Mouse (Mus musculus) lung, postnatal 4 days (tissue): ENCODE results near the gene Cenpc1.

Experiments used
- DNase-seq, 2 experiments: peaks; one replicate each; pipeline ENCODE4 v3.0.0; 2021

The Cenpc1 gene

GRCm38 (mm10) chr5:86065101-86065875, at the start of gene Cenpc1:
Gene Cenpc1 (minus strand): TSS chr5:86065583.
- peak; percentile 98 to 99 for DNase-seq

- DNase-seq, result no peak
These were observed 48.6 kb upstream of the Cenpc1 start for GRCm38 (mm10) chr5:86113997-86114396.

- no peak for DNase-seq
These were observed 47.7 kb upstream of the Cenpc1 start for GRCm38 (mm10) chr5:86113037-86113436.

GRCm38 (mm10) chr5:86111074-86111473, 45.7 kb upstream of the Cenpc1 start:
- DNase-seq, result no peak

- no peak for DNase-seq
These were observed 41.2 kb upstream of the Cenpc1 start for GRCm38 (mm10) chr5:86106610-86107009.

GRCm38 (mm10) chr5:86102176-86102575, 36.8 kb upstream of the Cenpc1 start:
- DNase-seq, result no peak

- DNase-seq, result no peak
These were observed 35.2 kb upstream of the Cenpc1 start for GRCm38 (mm10) chr5:86100621-86101020.

GRCm38 (mm10) chr5:86098988-86099387, 33.6 kb upstream of the Cenpc1 start:
- no peak for DNase-seq

GRCm38 (mm10) chr5:86094754-86095153, 29.4 kb upstream of the Cenpc1 start:
- no peak for DNase-seq

- DNase-seq, result no peak
These were observed 21.4 kb upstream of the Cenpc1 start for GRCm38 (mm10) chr5:86086751-86087150.

- DNase-seq, result no peak
These were observed 19.6 kb upstream of the Cenpc1 start for GRCm38 (mm10) chr5:86084979-86085378.

- DNase-seq, result no peak
These were observed 18.6 kb upstream of the Cenpc1 start for GRCm38 (mm10) chr5:86083987-86084386.

GRCm38 (mm10) chr5:86078720-86079334, 13.4 kb upstream of the Cenpc1 start:
- no peak for DNase-seq

GRCm38 (mm10) chr5:86072756-86073386, 7.5 kb upstream of the Cenpc1 start:
- DNase-seq, result no peak

- DNase-seq, result peak in 1 of 2 experiments; percentile 20
These were observed 6.2 kb upstream of the Cenpc1 start, which contains the start of gene Stap1 for GRCm38 (mm10) chr5:86071538-86071937. Gene Stap1 (plus strand): TSS chr5:86071746.

GRCm38 (mm10) chr5:86069121-86069520, 3.7 kb upstream of the Cenpc1 start:
- DNase-seq, result no peak

GRCm38 (mm10) chr5:86068451-86068850, 3.1 kb upstream of the Cenpc1 start:
- DNase-seq, result no peak

GRCm38 (mm10) chr5:86066551-86066929, 1.2 kb upstream of the Cenpc1 start:
- peak; percentile 87 to 92 for DNase-seq

- DNase-seq, result no peak
These were observed 630 bp upstream of the Cenpc1 start for GRCm38 (mm10) chr5:86065876-86066550.

GRCm38 (mm10) chr5:86063501-86063900, 1.9 kb downstream of the Cenpc1 start:
- no peak for DNase-seq

GRCm38 (mm10) chr5:86029820-86030219, 35.6 kb downstream of the Cenpc1 start:
- DNase-seq, result no peak

GRCm38 (mm10) chr5:85996545-85997510, 68.6 kb downstream of the Cenpc1 start:
- no peak for DNase-seq
